Mouse (Mus musculus) embryonic facial prominence, embryonic 15.5 days (tissue): Measurements from ENCODE around the gene Ugt1a7c. TPM values are rescaled to one million over a fixed set of nuclear protein-coding genes. Genes with fewer than 3 reads are reported as not detected.

Experiments
- ATAC-seq: fragments of 200-750 bp; cut with Nextera tagmentation; 2 replicates; pipeline ENCODE4 v1.8.0; 2017; ENCODE audit warnings: low read depth, moderate TSS enrichment; ENCODE audit not compliant: insufficient number of reproducible peaks, low FRiP score, low TSS enrichment
- H3K27ac ChIP-seq: fragments of 300-500 bp; sonication (generic); replicated peaks from 2 replicates; pipeline ENCODE4 v1.5.1; 2015; ENCODE audit warnings: mild to moderate bottlenecking, inconsistent platforms
- H3K27me3 ChIP-seq: fragments of 300-500 bp; sonication (generic); 2 replicates; pipeline ENCODE4 v1.6.1; 2015; ENCODE audit warnings: inconsistent platforms
- H3K36me3 ChIP-seq: fragments of 300-500 bp; sonication (generic); 2 replicates; pipeline ENCODE4 v1.6.1; 2015; ENCODE audit warnings: mild to moderate bottlenecking, inconsistent platforms
- H3K4me1 ChIP-seq: fragments of 300-500 bp; sonication (generic); 2 replicates; pipeline ENCODE4 v1.6.1; 2015; ENCODE audit warnings: inconsistent platforms
- H3K4me2 ChIP-seq: fragments of 300-500 bp; sonication (generic); replicated peaks from 2 replicates; pipeline ENCODE4 v1.6.1; 2015; ENCODE audit warnings: mild to moderate bottlenecking, inconsistent platforms
- H3K4me3 ChIP-seq: fragments of 300-500 bp; sonication (generic); replicated peaks from 2 replicates; pipeline ENCODE4 v1.5.1; 2015; ENCODE audit warnings: mild to moderate bottlenecking, inconsistent platforms
- H3K9ac ChIP-seq: fragments of 300-500 bp; sonication (generic); 2 replicates; pipeline ENCODE4 v1.6.1; 2015; ENCODE audit warnings: inconsistent platforms
- H3K9me3 ChIP-seq: fragments of 300-500 bp; sonication (generic); replicated peaks from 2 replicates; pipeline ENCODE4 v1.6.1; 2016; ENCODE audit warnings: inconsistent platforms
- WGBS: fragments of 180-500 bp; shearing (Covaris S2); methylation state at CpG from one replicate; pipeline ENCODE4 v1.1.7; 2015; 5-methylcytosine and 5-hydroxymethylcytosine counted together
- polyA plus RNA-seq: library from polyadenylated mRNA; unstranded; fragments of >200 nt; fragmentation: Nextera tagmentation; extraction: Ambion mirVana; gene quantifications from 2 replicates; pipeline ENCODE4 v1.2.1, GENCODE M21; 2015

Ugt1a7c gene
- polyA plus RNA-seq, 1 experiment from 2014 or later, result 3.0 TPM

- WGBS, result 62% methylated on average over 4 of the region's 4 CpGs
- ATAC-seq, result no peak
- peaks cover 80% of the 10 kb centered on the region for H3K9me3 ChIP-seq
Measured at GRCm38 (mm10) chr1:88234248-88234610, 139.4 kb downstream of the Ugt1a7c start.

GRCm38 (mm10) chr1:88234646-88235045 is 139.8 kb downstream of the Ugt1a7c start:
- no peak overlapping the region for H3K9ac ChIP-seq
- no peaks in the 10 kb centered on the region for H3K36me3 ChIP-seq
- ATAC-seq, result no peak
- H3K9me3 ChIP-seq, result peaks cover 80% of the 10 kb centered on the region
- no peak overlapping the region for H3K4me3 ChIP-seq
- H3K4me2 ChIP-seq, result no peak overlapping the region
- H3K27me3 ChIP-seq, result no peaks in the 10 kb centered on the region
- 44% methylated on average over 5 of the region's 5 CpGs for WGBS
- H3K27ac ChIP-seq, result no peak overlapping the region
- H3K4me1 ChIP-seq, result no peaks in the 10 kb centered on the region

More at GRCm38 (mm10) chr1:88234248-88234610, 139.4 kb downstream of the Ugt1a7c start:
- Histone ChIP-seq H3K27me3 (no peaks in the 10 kb centered on the region), H3K4me2 (no peak overlapping the region), H3K4me1 (no peaks in the 10 kb centered on the region), H3K9ac (no peak overlapping the region), H3K27ac (no peak overlapping the region), H3K4me3 (no peak overlapping the region), H3K36me3 (no peaks in the 10 kb centered on the region)

- Histone ChIP-seq H3K9me3 (peaks cover 80% of the 10 kb centered on the region), H3K9ac (no peak overlapping the region), H3K27me3 (no peaks in the 10 kb centered on the region), H3K4me2 (no peak overlapping the region), H3K27ac (no peak overlapping the region), H3K4me3 (no peak overlapping the region), H3K36me3 (no peaks in the 10 kb centered on the region), H3K4me1 (no peaks in the 10 kb centered on the region)
- WGBS, result 59% methylated on average over 11 of the region's 11 CpGs
- ATAC-seq, result peak; percentile 1; the same call in 1 of the 2 replicates
Measured at GRCm38 (mm10) chr1:88235046-88235893, 140.4 kb downstream of the Ugt1a7c start.

GRCm38 (mm10) chr1:88235894-88236415 is 141.1 kb downstream of the Ugt1a7c start:
- Histone ChIP-seq H3K27ac (no peak overlapping the region), H3K36me3 (no peaks in the 10 kb centered on the region), H3K9me3 (peaks cover 81% of the 10 kb centered on the region), H3K4me1 (no peaks in the 10 kb centered on the region), H3K9ac (no peak overlapping the region), H3K27me3 (no peaks in the 10 kb centered on the region), H3K4me3 (no peak overlapping the region), H3K4me2 (no peak overlapping the region)
- no peak for ATAC-seq
- 57% methylated on average over 4 of the region's 4 CpGs for WGBS

GRCm38 (mm10) chr1:88237311-88237710 is 142.4 kb downstream of the Ugt1a7c start:
- 72% methylated on average over 5 of the region's 5 CpGs for WGBS
- peaks cover 74% of the 10 kb centered on the region for H3K9me3 ChIP-seq
- no peak overlapping the region for H3K4me3 ChIP-seq

GRCm38 (mm10) chr1:88238771-88239170 is 143.9 kb downstream of the Ugt1a7c start:
- peaks cover 69% of the 10 kb centered on the region for H3K9me3 ChIP-seq
- H3K27me3 ChIP-seq, result no peaks in the 10 kb centered on the region
- H3K4me1 ChIP-seq, result no peaks in the 10 kb centered on the region
- ATAC-seq, result no peak
- H3K27ac ChIP-seq, result no peak overlapping the region
- no peak overlapping the region for H3K4me3 ChIP-seq
- WGBS, result 78% methylated on average over 6 of the region's 6 CpGs
- no peak overlapping the region for H3K9ac ChIP-seq
- no peaks in the 10 kb centered on the region for H3K36me3 ChIP-seq
- H3K4me2 ChIP-seq, result no peak overlapping the region

More at GRCm38 (mm10) chr1:88237311-88237710, 142.4 kb downstream of the Ugt1a7c start:
- H3K27ac ChIP-seq, result no peak overlapping the region
- H3K4me2 ChIP-seq, result no peak overlapping the region
- ATAC-seq, result no peak
- no peaks in the 10 kb centered on the region for H3K36me3 ChIP-seq
- no peaks in the 10 kb centered on the region for H3K4me1 ChIP-seq
- H3K27me3 ChIP-seq, result no peaks in the 10 kb centered on the region
- H3K9ac ChIP-seq, result no peak overlapping the region

GRCm38 (mm10) chr1:88240072-88240471 is 145.2 kb downstream of the Ugt1a7c start:
- H3K27me3 ChIP-seq, result no peaks in the 10 kb centered on the region
- H3K9ac ChIP-seq, result no peak overlapping the region
- no peaks in the 10 kb centered on the region for H3K36me3 ChIP-seq
- H3K4me1 ChIP-seq, result no peaks in the 10 kb centered on the region
- peaks cover 76% of the 10 kb centered on the region for H3K9me3 ChIP-seq
- H3K27ac ChIP-seq, result no peak overlapping the region
- H3K4me3 ChIP-seq, result no peak overlapping the region
- H3K4me2 ChIP-seq, result no peak overlapping the region
- no peak for ATAC-seq
- 72% methylated on average over 5 of the region's 5 CpGs for WGBS

- 64% methylated on average over 4 of the region's 4 CpGs for WGBS
- ATAC-seq, result no peak
Measured at GRCm38 (mm10) chr1:88240579-88240978, 145.7 kb downstream of the Ugt1a7c start.

GRCm38 (mm10) chr1:88243861-88244260 is 149.0 kb downstream of the Ugt1a7c start:
- Histone ChIP-seq H3K27ac (no peak overlapping the region), H3K4me3 (no peak overlapping the region), H3K36me3 (no peaks in the 10 kb centered on the region), H3K9me3 (peaks cover 77% of the 10 kb centered on the region), H3K9ac (no peak overlapping the region), H3K27me3 (no peaks in the 10 kb centered on the region), H3K4me2 (no peak overlapping the region), H3K4me1 (no peaks in the 10 kb centered on the region)
- ATAC-seq, result no peak
- 64% methylated on average over 5 of the region's 5 CpGs for WGBS

More at GRCm38 (mm10) chr1:88240579-88240978, 145.7 kb downstream of the Ugt1a7c start:
- Histone ChIP-seq H3K4me2 (no peak overlapping the region), H3K27ac (no peak overlapping the region), H3K4me3 (no peak overlapping the region), H3K9ac (no peak overlapping the region), H3K27me3 (no peaks in the 10 kb centered on the region), H3K9me3 (peaks cover 75% of the 10 kb centered on the region), H3K36me3 (no peaks in the 10 kb centered on the region), H3K4me1 (no peaks in the 10 kb centered on the region)

GRCm38 (mm10) chr1:88245881-88246280 is 151.0 kb downstream of the Ugt1a7c start:
- no peak for ATAC-seq
- no peak overlapping the region for H3K9ac ChIP-seq
- H3K27me3 ChIP-seq, result no peaks in the 10 kb centered on the region
- WGBS, result 79% methylated on average over 6 of the region's 6 CpGs
- H3K4me1 ChIP-seq, result no peaks in the 10 kb centered on the region
- H3K4me2 ChIP-seq, result no peak overlapping the region
- H3K9me3 ChIP-seq, result peaks cover 77% of the 10 kb centered on the region
- H3K4me3 ChIP-seq, result no peak overlapping the region
- no peaks in the 10 kb centered on the region for H3K36me3 ChIP-seq
- no peak overlapping the region for H3K27ac ChIP-seq

- Histone ChIP-seq H3K4me1 (no peaks in the 10 kb centered on the region), H3K4me3 (no peak overlapping the region), H3K9me3 (peaks cover 72% of the 10 kb centered on the region), H3K27me3 (no peaks in the 10 kb centered on the region), H3K4me2 (no peak overlapping the region), H3K27ac (no peak overlapping the region), H3K9ac (no peak overlapping the region), H3K36me3 (no peaks in the 10 kb centered on the region)
- WGBS, result 41% methylated on average over 6 of the region's 6 CpGs
- no peak for ATAC-seq
Measured at GRCm38 (mm10) chr1:88246386-88246785, 151.5 kb downstream of the Ugt1a7c start.
